Mouse (Mus musculus) lung, postnatal 10 days (tissue): Measurements from ENCODE around the gene Chmp2b.

Experiments used
- DNase-seq: peaks from one replicate; pipeline ENCODE4 v3.0.0; 2021

Gene Chmp2b

DNA sequence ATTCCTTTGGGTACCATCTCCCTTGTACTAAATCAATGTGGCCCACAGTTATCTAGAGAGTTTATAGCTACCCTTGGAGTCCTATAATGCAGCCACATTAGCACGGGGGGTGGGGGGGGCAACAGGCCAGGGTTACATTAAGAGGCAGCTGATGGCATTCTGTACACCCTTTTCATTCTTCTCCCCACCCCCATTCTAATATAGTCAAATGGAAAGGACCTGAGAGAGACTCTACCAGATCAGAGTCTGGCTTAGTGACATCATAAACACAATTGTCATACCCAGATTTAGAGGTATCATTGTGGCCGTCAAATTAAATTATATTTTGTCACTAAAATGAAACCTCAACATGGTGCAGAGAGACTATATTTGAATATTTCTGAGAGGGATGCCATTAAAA lies 36.5 kb downstream of the Chmp2b start:
- DNase-seq = no peak

DNA sequence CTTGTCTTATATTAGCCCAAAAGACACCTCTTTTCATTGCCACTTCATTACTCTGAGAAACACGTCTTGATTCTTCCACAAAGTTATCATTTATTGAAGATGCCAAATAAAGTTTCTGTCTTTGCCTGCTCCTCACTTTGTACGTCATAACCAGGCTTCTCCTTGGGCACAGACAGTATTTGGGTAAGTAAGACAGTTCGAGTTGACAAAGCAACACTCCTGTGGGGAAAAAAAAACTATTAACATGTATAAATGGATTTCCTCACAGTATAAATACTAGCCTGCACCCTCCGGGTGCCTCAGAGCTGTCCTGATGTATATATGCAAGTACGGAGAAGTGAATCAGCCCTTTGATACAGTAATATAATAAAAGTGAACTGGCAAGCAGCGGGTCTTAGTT lies 42.3 kb downstream of the Chmp2b start, which contains the start of gene Pou1f1:
Gene Pou1f1, plus strand, starts transcription at position 301 of the 400 bp plus-strand sequence.
- DNase-seq = no peak

- no peak for DNase-seq
Measured at GRCm38 (mm10) chr16:65514223-65514622, 48.3 kb downstream of the Chmp2b start.

- DNase-seq = peak; percentile 47
Measured at GRCm38 (mm10) chr16:65497049-65497448, 65.5 kb downstream of the Chmp2b start.

DNA sequence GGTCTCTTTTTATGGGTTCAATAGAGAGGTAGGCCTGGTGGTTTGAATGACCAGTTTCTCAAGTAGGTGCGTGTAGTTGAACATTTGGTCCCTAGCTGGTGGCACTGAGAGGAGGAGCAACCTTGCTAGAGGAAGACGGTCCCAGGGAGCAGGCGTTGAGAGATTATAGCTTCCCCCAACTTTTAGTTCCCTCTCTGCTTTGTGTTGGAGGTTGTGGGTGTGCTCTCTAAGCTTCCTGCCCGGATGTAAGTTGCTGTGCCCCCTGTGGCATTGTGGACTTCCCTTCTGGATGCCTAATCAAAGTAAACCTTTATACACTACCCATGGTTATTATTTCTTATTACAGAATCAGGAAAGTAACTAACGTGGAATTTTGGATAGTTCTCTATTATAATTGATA lies 66.5 kb downstream of the Chmp2b start:
- DNase-seq = no peak
